Mouse (Mus musculus) cerebellum, adult 2 months (tissue): ENCODE measurements around the gene Synm. TPM values are rescaled to one million over a fixed set of nuclear protein-coding genes. Genes with fewer than 3 reads are reported as not detected.

Experiments used
- DNase-seq, 2 experiments: peaks; one replicate each; pipeline ENCODE4 v3.0.0; 2021
- H3K27ac ChIP-seq: fragments of 200-500 bp; 2 replicates; pipeline ENCODE4 v1.5.1; 2012; ENCODE audit warnings: low read length, control low read depth, inconsistent platforms; ENCODE audit not compliant: insufficient read depth
- H3K27me3 ChIP-seq: fragments of 200-500 bp; 2 replicates; pipeline ENCODE4 v1.6.1; 2012; ENCODE audit warnings: inconsistent platforms, mild to moderate bottlenecking, low read length, moderate library complexity; ENCODE audit not compliant: control insufficient read depth, insufficient read depth
- H3K4me1 ChIP-seq: fragments of 200-500 bp; 2 replicates; pipeline ENCODE4 v1.6.1; 2011; ENCODE audit warnings: low read length; ENCODE audit not compliant: control insufficient read depth, insufficient read depth
- H3K4me3 ChIP-seq: fragments of 200-500 bp; replicated peaks from 2 replicates; pipeline ENCODE3; 2011; ENCODE audit warnings: mild to moderate bottlenecking, low read depth, low read length, control low read depth; ENCODE audit not compliant: insufficient read depth
- CTCF ChIP-seq: fragments of 200-500 bp; IDR thresholded peaks from 2 replicates; pipeline ENCODE4 v1.5.1; 2011; ENCODE audit warnings: low read depth, mild to moderate bottlenecking, control low read depth, low read length, moderate library complexity, borderline replicate concordance; ENCODE audit not compliant: insufficient read depth
- POLR2A ChIP-seq: fragments of 200-500 bp; IDR thresholded peaks from 2 replicates; pipeline ENCODE4 v1.6.1; 2011; ENCODE audit warnings: low read length, control low read depth, borderline replicate concordance; ENCODE audit not compliant: insufficient read depth
- WGBS: fragments of 180-500 bp; shearing (Covaris S2); methylation state at CpG from one replicate; pipeline ENCODE4 v1.1.7; 2018; 5-methylcytosine and 5-hydroxymethylcytosine counted together
- polyA plus RNA-seq: library from polyadenylated mRNA; depleted of rRNA; stranded (reverse); fragments of >200 nt; gene quantifications from 2 replicates; pipeline ENCODE4 v1.2.3, GENCODE M21; 2012

The Synm gene
- polyA plus RNA-seq, 1 experiment, result 10.4 TPM

DNA sequence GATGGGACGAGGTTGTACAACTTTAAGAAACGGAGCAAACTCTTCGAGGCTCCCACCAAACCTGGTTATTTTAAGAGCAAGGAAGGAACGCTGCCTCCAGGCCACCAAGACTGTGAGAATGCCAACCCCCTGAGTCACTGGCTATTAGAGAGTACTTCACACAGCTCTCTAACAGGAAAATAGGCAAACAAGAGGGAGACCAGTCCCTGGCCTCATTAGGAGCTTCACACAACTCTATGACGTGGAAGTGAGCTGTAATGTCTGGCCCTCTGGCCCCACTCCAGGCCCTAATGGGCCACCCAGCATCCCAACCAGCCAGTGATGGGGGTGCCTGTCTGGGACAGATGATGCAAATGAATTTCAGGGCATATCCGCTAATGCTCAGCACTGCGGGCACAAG lies 17.8 kb downstream of the Synm start:
- Histone ChIP-seq H3K27ac (no peak overlapping the region), H3K4me1 (no peaks in the 10 kb centered on the region), H3K27me3 (no peaks in the 10 kb centered on the region), H3K4me3 (no peak overlapping the region)
- 78% methylated on average over 7 of the region's 7 CpGs for WGBS
- TF ChIP-seq CTCF (no peak), POLR2A (no peak)
- no peak for DNase-seq

DNA sequence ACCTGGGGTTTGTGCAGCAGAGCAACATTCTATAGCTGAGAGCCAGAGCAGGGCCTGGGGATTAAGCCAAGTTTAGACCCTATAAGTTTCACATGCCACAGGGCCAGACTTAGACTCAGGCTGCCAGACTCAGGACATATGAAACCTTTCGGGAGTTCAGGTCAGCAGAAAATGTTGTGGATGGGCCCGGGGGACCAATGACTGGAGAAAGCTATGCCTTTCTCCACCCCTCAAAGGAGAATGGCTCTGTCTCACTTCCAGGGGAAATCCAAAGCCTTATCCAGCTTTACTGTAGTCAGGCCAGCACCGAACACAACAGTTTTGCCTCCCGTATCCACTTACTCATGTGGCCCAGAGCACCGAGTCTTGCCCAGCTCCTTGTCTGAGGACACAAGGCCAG lies 18.7 kb downstream of the Synm start:
- Histone ChIP-seq H3K27ac (no peak overlapping the region), H3K4me3 (no peak overlapping the region), H3K4me1 (no peaks in the 10 kb centered on the region), H3K27me3 (no peaks in the 10 kb centered on the region)
- DNase-seq, result no peak
- TF ChIP-seq CTCF, result no peak
- WGBS, result 88% methylated on average over 5 of the region's 5 CpGs

DNA sequence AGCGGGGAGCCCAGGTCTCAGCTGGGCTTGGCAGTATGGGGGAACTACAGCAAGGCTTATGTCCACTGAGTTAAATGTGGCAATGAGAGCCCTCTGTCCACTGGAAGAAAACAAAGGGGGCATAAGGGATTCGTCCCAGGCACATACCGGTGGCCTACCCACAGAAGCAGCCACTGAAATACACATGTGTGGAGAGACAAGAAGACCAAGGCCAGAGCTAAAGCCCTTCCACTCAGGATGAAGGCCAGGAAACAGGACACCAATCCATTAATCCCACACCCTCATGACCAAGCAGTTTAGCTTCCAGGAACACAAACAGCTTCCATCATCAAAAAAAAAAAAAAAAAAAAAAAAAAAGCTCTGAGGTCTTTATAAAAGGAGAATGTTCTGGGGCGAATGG lies 19.2 kb downstream of the Synm start:
- H3K27me3 ChIP-seq, result no peaks in the 10 kb centered on the region
- 89% methylated on average over 4 of the region's 4 CpGs for WGBS
- TF ChIP-seq POLR2A (no peak), CTCF (no peak)
- DNase-seq, result no peak
- H3K4me1 ChIP-seq, result no peaks in the 10 kb centered on the region
- no peak overlapping the region for H3K27ac ChIP-seq
- H3K4me3 ChIP-seq, result no peak overlapping the region

DNA sequence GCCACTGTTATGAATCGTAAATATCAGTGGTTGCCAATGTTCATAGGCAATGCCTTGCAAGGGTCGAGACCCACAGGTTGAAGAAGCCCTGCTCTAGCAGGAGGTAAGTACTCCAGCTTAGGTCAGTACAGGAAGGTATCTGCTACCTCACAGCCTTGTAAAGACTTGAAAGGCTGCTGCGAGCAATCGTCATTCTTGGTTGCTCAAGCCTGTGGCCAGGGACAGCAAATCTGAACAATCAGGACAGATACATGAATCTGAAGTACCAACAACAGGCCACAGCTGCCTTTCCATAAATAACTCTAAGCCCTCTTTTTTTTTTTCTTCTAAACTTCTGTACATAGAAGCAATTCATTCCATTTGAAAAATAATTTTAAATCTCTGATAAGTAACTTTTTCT lies 27.3 kb downstream of the Synm start:
- TF ChIP-seq CTCF (no peak), POLR2A (no peak)
- Histone ChIP-seq H3K4me3 (no peak overlapping the region), H3K27me3 (no peaks in the 10 kb centered on the region), H3K4me1 (no peaks in the 10 kb centered on the region), H3K27ac (no peak overlapping the region)
- DNase-seq, result no peak
- WGBS, result 82% methylated on average over 4 of the region's 4 CpGs

DNA sequence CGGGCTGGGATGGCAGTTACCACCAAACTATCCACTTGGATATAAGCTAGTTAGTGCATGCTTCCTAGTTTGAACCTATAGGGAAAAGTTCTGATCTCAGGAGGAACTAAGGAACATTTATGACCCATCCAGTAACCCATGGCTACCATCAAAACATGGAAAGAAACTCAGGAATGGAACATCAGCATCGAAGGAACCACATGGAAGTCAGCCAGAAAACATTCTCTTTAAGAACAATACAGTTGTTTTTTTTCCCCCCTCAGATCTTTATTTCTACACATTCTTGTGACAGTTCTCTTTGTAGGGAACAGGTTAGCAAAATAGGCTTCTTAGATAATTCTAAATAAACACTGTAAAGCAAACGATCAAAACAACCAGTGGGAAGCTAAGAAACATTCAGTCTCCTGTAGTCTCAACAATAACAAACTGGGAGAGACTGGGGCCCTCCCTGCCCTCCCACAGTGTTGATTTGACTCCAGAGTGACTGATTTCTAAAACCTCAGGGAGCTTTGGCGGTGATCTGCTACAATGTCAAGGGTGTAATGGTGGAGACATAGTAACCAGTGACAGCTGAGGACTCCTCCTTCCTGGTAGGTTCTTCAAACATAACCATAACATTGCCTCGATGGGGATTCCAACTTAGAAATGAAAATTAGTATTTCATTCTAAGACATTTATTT lies 29.0 kb downstream of the Synm start:
- Histone ChIP-seq H3K27me3 (no peaks in the 10 kb centered on the region), H3K27ac (no peak overlapping the region), H3K4me1 (no peaks in the 10 kb centered on the region), H3K4me3 (no peak overlapping the region)
- WGBS, result 42% methylated on average over 5 of the region's 5 CpGs
- TF ChIP-seq CTCF (no peak), POLR2A (no peak)
- no peak for DNase-seq

DNA sequence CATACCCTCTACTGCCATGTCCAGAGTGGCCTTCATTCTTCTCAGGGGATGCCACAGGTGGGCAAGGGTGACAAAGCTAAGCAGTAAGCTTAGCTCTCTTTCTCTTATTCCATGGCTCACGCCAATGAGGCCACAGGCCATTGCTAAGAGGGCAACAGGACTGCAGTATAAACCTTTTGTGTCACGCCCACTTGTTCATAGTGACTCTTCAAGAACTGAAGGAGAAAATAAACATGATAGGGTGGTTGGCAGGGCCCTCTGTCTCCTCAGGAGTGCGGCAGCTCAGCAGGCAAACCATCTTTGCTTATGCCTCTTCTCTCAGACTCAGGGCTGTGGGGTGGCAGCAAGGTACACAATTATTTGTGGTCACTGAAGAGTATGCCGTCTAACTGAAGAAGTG lies 30.7 kb downstream of the Synm start:
- no peaks in the 10 kb centered on the region for H3K27me3 ChIP-seq
- no peak overlapping the region for H3K4me3 ChIP-seq
- no peak overlapping the region for H3K27ac ChIP-seq
- no peaks in the 10 kb centered on the region for H3K4me1 ChIP-seq
- no peak for DNase-seq
- no peak for TF ChIP-seq POLR2A
- TF ChIP-seq CTCF, result no peak
- 95% methylated on average over 4 of the region's 4 CpGs for WGBS

DNA sequence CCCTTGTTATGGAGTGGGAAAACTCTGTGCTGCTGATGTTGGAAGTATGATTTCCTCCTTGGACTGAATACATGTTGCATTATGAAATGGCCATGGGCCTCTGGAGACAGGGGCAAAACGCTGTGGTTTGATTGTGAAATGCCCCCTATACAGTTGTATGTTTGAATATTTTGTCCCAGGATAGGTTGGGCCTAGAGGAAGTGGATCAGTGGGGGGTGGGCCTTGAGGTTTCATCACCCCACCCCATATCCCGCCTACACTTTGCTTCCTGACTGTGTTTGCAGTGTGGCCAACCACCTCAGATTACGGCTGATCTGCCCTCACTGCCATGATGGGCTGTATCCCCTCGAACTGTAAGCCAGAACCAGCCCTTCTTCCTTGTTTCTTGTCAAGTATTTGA lies 31.3 kb downstream of the Synm start:
- no peaks in the 10 kb centered on the region for H3K27me3 ChIP-seq
- H3K4me1 ChIP-seq, result no peaks in the 10 kb centered on the region
- H3K27ac ChIP-seq, result no peak overlapping the region
- no peak for DNase-seq
- WGBS, result 93% methylated on average over 4 of the region's 4 CpGs
- TF ChIP-seq POLR2A (no peak), CTCF (no peak)
- no peak overlapping the region for H3K4me3 ChIP-seq

DNA sequence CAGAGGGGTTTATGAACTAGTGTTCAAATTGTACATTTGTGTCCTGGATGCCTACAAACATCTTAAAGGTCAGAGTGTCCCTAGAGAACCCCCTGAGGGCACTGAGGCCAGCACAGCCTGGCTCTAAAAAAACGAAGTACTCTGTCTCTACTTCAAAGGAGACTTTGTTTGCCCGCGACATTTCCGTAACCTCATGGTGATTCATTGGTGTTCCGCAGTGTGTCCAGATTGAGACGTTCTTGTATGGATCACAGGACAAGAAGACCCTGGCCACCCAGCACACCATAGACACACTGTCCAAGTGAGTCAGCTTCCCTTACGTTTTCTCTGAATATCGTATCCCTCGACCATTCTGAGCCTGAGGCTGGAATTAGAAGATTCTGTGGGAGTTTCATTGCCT lies 34.5 kb downstream of the Synm start:
- Histone ChIP-seq H3K27me3 (no peaks in the 10 kb centered on the region), H3K4me1 (no peaks in the 10 kb centered on the region), H3K4me3 (no peak overlapping the region), H3K27ac (no peak overlapping the region)
- DNase-seq, result no peak
- WGBS, result 74% methylated on average over 9 of the region's 9 CpGs
- TF ChIP-seq CTCF (no peak), POLR2A (no peak)
